Mouse (Mus musculus): Measurements from ENCODE around the gene E030018B13Rik. TPM values are rescaled to one million over a fixed set of nuclear protein-coding genes. Genes with fewer than 3 reads are reported as not detected.

The E030018B13Rik gene
- polyA plus RNA-seq, 1 experiment from 2014 or later: 0.25 TPM

DNA sequence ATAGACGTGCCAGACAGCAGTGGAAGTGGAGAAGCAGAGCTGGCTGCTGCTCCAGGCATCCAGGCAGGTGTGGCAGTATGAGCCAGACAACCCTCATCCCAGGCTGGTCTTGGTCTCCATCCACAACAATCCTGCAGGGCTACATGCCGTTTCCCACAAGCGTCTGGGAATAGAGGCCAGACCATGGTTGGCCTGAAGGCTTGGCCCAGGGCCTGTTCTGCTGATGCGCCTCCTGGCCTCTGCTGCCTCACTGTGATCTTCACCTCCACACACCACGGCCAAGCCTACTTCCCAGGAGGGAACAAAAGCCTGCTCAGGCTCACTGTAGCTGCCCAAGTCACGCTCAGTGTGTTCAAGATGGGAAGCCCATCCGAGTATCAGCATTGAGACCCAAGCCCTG lies 33.9 kb upstream of the E030018B13Rik start:
- H3K27me3 ChIP-seq (ENCODE audit: control insufficient read depth, insufficient read depth, low read length): no peaks in the 10 kb centered on the region
- no peak overlapping the region for H3K9ac ChIP-seq (replicated peaks; ENCODE audit: low read depth, low read length)
- no peaks in the 10 kb centered on the region for H3K9me3 ChIP-seq (ENCODE audit: control insufficient read depth, low read depth, low read length)
- no peak overlapping the region for H3K27ac ChIP-seq (ENCODE audit: low read length)
- no peak overlapping the region for H3K4me2 ChIP-seq (replicated peaks; ENCODE audit: low read depth, low read length)
- no peaks in the 10 kb centered on the region for H3K36me3 ChIP-seq (ENCODE audit: control insufficient read depth, insufficient read depth, low read length)
- H3K4me1 ChIP-seq (ENCODE audit: control insufficient read depth, insufficient read depth, low read length): 0 out of 2 replicates have a peak, but pooled peaks cover 3% of the 10 kb centered on the region
- ATAC-seq (ENCODE audit: insufficient number of reproducible peaks, insufficient read depth, low FRiP score, low read depth): no peak
- no peak overlapping the region for H3K4me3 ChIP-seq (ENCODE audit: low read depth, low read length)
- 82% methylated on average over 7 of the region's 7 CpGs for WGBS

GRCm38 (mm10) chr7:63885025-63885424 lies 31.6 kb upstream of the E030018B13Rik start:
- no peak overlapping the region for H3K4me2 ChIP-seq (replicated peaks; ENCODE audit: low read depth, low read length)
- no peak overlapping the region for H3K27ac ChIP-seq (ENCODE audit: low read length)
- ATAC-seq (ENCODE audit: insufficient number of reproducible peaks, insufficient read depth, low FRiP score, low read depth): no peak
- no peak overlapping the region for H3K9ac ChIP-seq (replicated peaks; ENCODE audit: low read depth, low read length)
- H3K4me3 ChIP-seq (ENCODE audit: low read depth, low read length): no peak overlapping the region
- no peaks in the 10 kb centered on the region for H3K4me1 ChIP-seq (ENCODE audit: control insufficient read depth, insufficient read depth, low read length)
- H3K27me3 ChIP-seq (ENCODE audit: control insufficient read depth, insufficient read depth, low read length): no peaks in the 10 kb centered on the region
- peaks cover 3% of the 10 kb centered on the region; the same call in 1 of the 2 replicates for H3K36me3 ChIP-seq (ENCODE audit: control insufficient read depth, insufficient read depth, low read length)
- no peaks in the 10 kb centered on the region for H3K9me3 ChIP-seq (ENCODE audit: control insufficient read depth, low read depth, low read length)
- WGBS: 82% methylated on average over 7 of the region's 7 CpGs

- Histone ChIP-seq H3K4me2 (replicated peaks; ENCODE audit: low read depth, low read length) (no peak overlapping the region), H3K9me3 (ENCODE audit: control insufficient read depth, low read depth, low read length) (no peaks in the 10 kb centered on the region), H3K9ac (replicated peaks; ENCODE audit: low read depth, low read length) (no peak overlapping the region), H3K4me1 (ENCODE audit: control insufficient read depth, insufficient read depth, low read length) (no peaks in the 10 kb centered on the region), H3K36me3 (ENCODE audit: control insufficient read depth, insufficient read depth, low read length) (peaks cover 3% of the 10 kb centered on the region; the same call in 1 of the 2 replicates), H3K27me3 (ENCODE audit: control insufficient read depth, insufficient read depth, low read length) (no peaks in the 10 kb centered on the region), H3K27ac (ENCODE audit: low read length) (no peak overlapping the region), H3K4me3 (ENCODE audit: low read depth, low read length) (no peak overlapping the region)
- WGBS: 55% methylated on average over 8 of the region's 8 CpGs
- no peak for ATAC-seq (ENCODE audit: insufficient number of reproducible peaks, insufficient read depth, low FRiP score, low read depth)
These were observed 29.6 kb upstream of the E030018B13Rik start for GRCm38 (mm10) chr7:63887034-63887551.

- Histone ChIP-seq H3K4me1 (ENCODE audit: control insufficient read depth, insufficient read depth, low read length) (no peaks in the 10 kb centered on the region), H3K27ac (ENCODE audit: low read length) (no peak overlapping the region)
- WGBS: 80% methylated on average over 10 of the region's 10 CpGs
These were observed 29.0 kb upstream of the E030018B13Rik start for GRCm38 (mm10) chr7:63887602-63888123.

DNA sequence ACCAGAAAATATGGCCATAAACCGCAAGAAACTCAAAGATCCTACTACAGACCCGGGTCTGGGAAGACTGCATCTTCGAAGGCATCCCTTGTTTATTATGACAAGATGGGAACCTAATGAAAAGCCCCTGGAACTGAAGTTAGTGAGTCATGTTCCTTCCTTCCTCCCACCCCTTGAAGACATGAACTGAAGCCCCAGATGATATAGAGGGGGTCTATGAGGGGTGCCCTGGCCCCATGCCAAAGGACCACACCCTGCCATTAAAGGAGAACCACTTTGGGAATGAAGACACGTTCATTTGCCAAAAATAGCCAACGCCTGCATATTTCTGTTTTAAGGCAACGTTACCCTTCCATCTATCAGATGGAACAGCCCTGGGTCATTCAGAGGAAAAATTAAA lies 28.0 kb upstream of the E030018B13Rik start:
- H3K9ac ChIP-seq (replicated peaks; ENCODE audit: low read depth, low read length): no peak overlapping the region
- H3K9me3 ChIP-seq (ENCODE audit: control insufficient read depth, low read depth, low read length): no peaks in the 10 kb centered on the region
- WGBS: 64% methylated on average over 6 of the region's 6 CpGs
- peaks cover 3% of the 10 kb centered on the region; the same call in 1 of the 2 replicates for H3K36me3 ChIP-seq (ENCODE audit: control insufficient read depth, insufficient read depth, low read length)
- no peak overlapping the region for H3K4me3 ChIP-seq (ENCODE audit: low read depth, low read length)
- no peak overlapping the region for H3K27ac ChIP-seq (ENCODE audit: low read length)
- no peaks in the 10 kb centered on the region for H3K27me3 ChIP-seq (ENCODE audit: control insufficient read depth, insufficient read depth, low read length)
- no peaks in the 10 kb centered on the region for H3K4me1 ChIP-seq (ENCODE audit: control insufficient read depth, insufficient read depth, low read length)
- ATAC-seq (ENCODE audit: insufficient number of reproducible peaks, insufficient read depth, low FRiP score, low read depth): no peak
- H3K4me2 ChIP-seq (replicated peaks; ENCODE audit: low read depth, low read length): no peak overlapping the region

More at GRCm38 (mm10) chr7:63887602-63888123, 29.0 kb upstream of the E030018B13Rik start:
- no peaks in the 10 kb centered on the region for H3K9me3 ChIP-seq (ENCODE audit: control insufficient read depth, low read depth, low read length)
- H3K4me2 ChIP-seq (replicated peaks; ENCODE audit: low read depth, low read length): no peak overlapping the region
- no peak overlapping the region for H3K4me3 ChIP-seq (ENCODE audit: low read depth, low read length)
- peaks cover 3% of the 10 kb centered on the region; the same call in 1 of the 2 replicates for H3K36me3 ChIP-seq (ENCODE audit: control insufficient read depth, insufficient read depth, low read length)
- no peak overlapping the region for H3K9ac ChIP-seq (replicated peaks; ENCODE audit: low read depth, low read length)
- no peaks in the 10 kb centered on the region for H3K27me3 ChIP-seq (ENCODE audit: control insufficient read depth, insufficient read depth, low read length)
- no peak for ATAC-seq (ENCODE audit: insufficient number of reproducible peaks, insufficient read depth, low FRiP score, low read depth)

- no peak overlapping the region for H3K27ac ChIP-seq (ENCODE audit: low read length)
- peaks cover 3% of the 10 kb centered on the region; the same call in 1 of the 2 replicates for H3K36me3 ChIP-seq (ENCODE audit: control insufficient read depth, insufficient read depth, low read length)
- WGBS: 74% methylated on average over 9 of the region's 9 CpGs
- no peaks in the 10 kb centered on the region for H3K9me3 ChIP-seq (ENCODE audit: control insufficient read depth, low read depth, low read length)
- no peak for ATAC-seq (ENCODE audit: insufficient number of reproducible peaks, insufficient read depth, low FRiP score, low read depth)
- H3K4me2 ChIP-seq (replicated peaks; ENCODE audit: low read depth, low read length): no peak overlapping the region
- H3K4me1 ChIP-seq (ENCODE audit: control insufficient read depth, insufficient read depth, low read length): no peaks in the 10 kb centered on the region
- no peak overlapping the region for H3K4me3 ChIP-seq (ENCODE audit: low read depth, low read length)
- H3K27me3 ChIP-seq (ENCODE audit: control insufficient read depth, insufficient read depth, low read length): no peaks in the 10 kb centered on the region
- no peak overlapping the region for H3K9ac ChIP-seq (replicated peaks; ENCODE audit: low read depth, low read length)
These were observed 27.3 kb upstream of the E030018B13Rik start for GRCm38 (mm10) chr7:63889116-63889975.

DNA sequence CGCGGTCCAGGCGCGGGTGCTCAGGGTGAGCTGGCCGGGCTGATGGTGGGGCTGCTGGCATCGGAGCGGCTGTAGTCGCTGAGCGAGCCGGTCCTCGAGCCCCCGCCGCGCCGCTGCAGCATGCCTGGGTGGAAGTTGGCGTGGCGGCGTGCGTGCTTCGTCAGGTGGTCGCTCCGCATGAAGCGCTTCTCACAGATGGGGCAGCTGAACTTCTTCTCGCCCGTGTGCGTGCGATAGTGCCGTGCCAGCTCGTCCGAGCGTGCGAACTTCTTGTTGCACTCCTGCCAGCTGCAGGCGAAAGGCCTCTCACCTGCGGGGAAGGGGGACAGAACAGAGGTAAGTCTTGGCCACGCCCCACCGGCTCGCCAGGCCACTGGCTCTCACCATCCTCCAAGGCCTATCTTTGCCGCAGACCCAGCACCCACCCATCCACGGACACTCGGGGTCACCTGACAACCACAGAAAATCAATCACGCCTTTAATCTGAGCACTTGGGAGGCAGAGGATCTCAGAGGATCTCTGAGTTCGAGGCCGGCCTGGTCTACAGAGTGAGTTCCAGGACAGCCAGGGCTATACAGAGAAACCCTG lies 25.1 kb upstream of the E030018B13Rik start:
- no peak overlapping the region for H3K9ac ChIP-seq (replicated peaks; ENCODE audit: low read depth, low read length)
- H3K4me1 ChIP-seq (ENCODE audit: control insufficient read depth, insufficient read depth, low read length): peaks cover 5% of the 10 kb centered on the region
- H3K4me2 ChIP-seq (replicated peaks; ENCODE audit: low read depth, low read length): no peak overlapping the region
- H3K36me3 ChIP-seq (ENCODE audit: control insufficient read depth, insufficient read depth, low read length): peaks cover 3% of the 10 kb centered on the region; the same call in 1 of the 2 replicates
- no peaks in the 10 kb centered on the region for H3K27me3 ChIP-seq (ENCODE audit: control insufficient read depth, insufficient read depth, low read length)
- no peaks in the 10 kb centered on the region for H3K9me3 ChIP-seq (ENCODE audit: control insufficient read depth, low read depth, low read length)
- H3K4me3 ChIP-seq (ENCODE audit: low read depth, low read length): no peak overlapping the region
- ATAC-seq (ENCODE audit: insufficient number of reproducible peaks, insufficient read depth, low FRiP score, low read depth): no peak
- H3K27ac ChIP-seq (ENCODE audit: low read length): no peak overlapping the region
- WGBS: 77% methylated on average over 43 of the region's 43 CpGs

GRCm38 (mm10) chr7:63893201-63893600 lies 23.5 kb upstream of the E030018B13Rik start:
- Histone ChIP-seq H3K36me3 (ENCODE audit: control insufficient read depth, insufficient read depth, low read length) (peaks cover 3% of the 10 kb centered on the region; the same call in 1 of the 2 replicates), H3K9ac (replicated peaks; ENCODE audit: low read depth, low read length) (no peak overlapping the region), H3K27ac (ENCODE audit: low read length) (no peak overlapping the region), H3K27me3 (ENCODE audit: control insufficient read depth, insufficient read depth, low read length) (no peaks in the 10 kb centered on the region), H3K4me2 (replicated peaks; ENCODE audit: low read depth, low read length) (no peak overlapping the region), H3K4me3 (ENCODE audit: low read depth, low read length) (no peak overlapping the region), H3K4me1 (ENCODE audit: control insufficient read depth, insufficient read depth, low read length) (peaks cover 15% of the 10 kb centered on the region), H3K9me3 (ENCODE audit: control insufficient read depth, low read depth, low read length) (no peaks in the 10 kb centered on the region)
- 94% methylated on average over 5 of the region's 5 CpGs for WGBS
- ATAC-seq (ENCODE audit: insufficient number of reproducible peaks, insufficient read depth, low FRiP score, low read depth): no peak

All from stomach, embryonic 14.5 days (tissue).